Mouse (Mus musculus) adipose tissue, adult 10 weeks (tissue): ENCODE measurements around the gene Fam92b. TPM values are rescaled to one million over a fixed set of nuclear protein-coding genes. Genes with fewer than 3 reads are reported as not detected.

Experiments used
- polyA plus RNA-seq: library from polyadenylated mRNA; stranded (reverse); fragments of 350-450 nt; fragmentation: Illumina TruSeq; extraction: RNeasy Lipid Tissue Mini Kit (QIAGEN cat#74804); gene quantifications from one replicate; pipeline ENCODE4 v1.2.3, GENCODE M21; 2014; ENCODE audit warnings: low read depth, low replicate concordance

Fam92b gene
- polyA plus RNA-seq = 1.2 TPM

DNA sequence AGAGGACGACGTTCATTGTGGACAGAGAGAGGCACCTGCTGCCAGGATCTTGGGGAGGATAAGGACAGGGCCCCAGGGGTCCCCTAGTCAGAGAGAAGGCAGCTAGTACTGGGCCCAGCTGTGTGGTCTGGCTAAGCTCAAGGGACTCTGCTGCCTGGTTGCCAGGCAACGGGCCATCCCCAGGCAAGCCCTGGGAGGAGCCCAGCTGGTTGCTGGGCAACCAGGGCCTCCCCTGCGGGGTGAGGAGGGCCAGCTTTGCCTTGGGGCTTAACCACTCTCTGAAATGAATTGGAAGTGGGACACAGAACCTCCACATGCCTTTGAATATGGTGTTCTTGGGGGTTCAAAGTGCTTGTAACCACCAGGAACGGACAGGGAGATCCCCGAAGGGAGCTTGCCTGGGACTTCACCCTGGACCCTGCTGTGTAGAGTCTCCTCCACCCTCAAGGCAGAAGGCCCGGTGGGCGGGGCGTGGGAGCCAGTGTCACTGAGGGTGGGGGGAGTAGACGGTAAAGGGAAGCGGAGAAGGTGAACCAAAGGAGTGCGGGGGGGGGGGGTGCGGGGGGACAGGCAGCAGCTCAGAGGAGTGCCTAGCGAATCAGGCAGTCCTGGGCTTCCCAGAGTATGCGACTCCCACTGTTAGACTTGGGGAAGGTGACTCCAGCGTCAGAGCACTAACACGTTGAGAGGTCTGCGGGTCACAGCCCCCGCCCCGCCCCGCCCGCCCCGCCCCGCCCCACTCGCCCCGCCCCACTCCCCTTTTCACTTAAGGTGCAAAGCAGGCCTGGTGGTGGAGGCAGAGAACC lies at the start of gene Fam92b:
Gene Fam92b, minus strand, starts transcription at position 149 of the 806 bp plus-strand sequence.

Other genes with a start within 250 kb of the Fam92b start
- 46.3 TPM for gene Crispld2, start 185.0 kb downstream of the Fam92b start, polyA plus RNA-seq
- gene Zdhhc7, start 76.0 kb downstream of the Fam92b start, polyA plus RNA-seq = 24.4 TPM
- 19.9 TPM for gene 6430548M08Rik, start 63.3 kb downstream of the Fam92b start, polyA plus RNA-seq
- 19.5 TPM for gene Gse1, start 51.0 kb upstream of the Fam92b start, polyA plus RNA-seq